ENCODE assay signal across 7 mouse cellular contexts in the genomic region with DNA sequence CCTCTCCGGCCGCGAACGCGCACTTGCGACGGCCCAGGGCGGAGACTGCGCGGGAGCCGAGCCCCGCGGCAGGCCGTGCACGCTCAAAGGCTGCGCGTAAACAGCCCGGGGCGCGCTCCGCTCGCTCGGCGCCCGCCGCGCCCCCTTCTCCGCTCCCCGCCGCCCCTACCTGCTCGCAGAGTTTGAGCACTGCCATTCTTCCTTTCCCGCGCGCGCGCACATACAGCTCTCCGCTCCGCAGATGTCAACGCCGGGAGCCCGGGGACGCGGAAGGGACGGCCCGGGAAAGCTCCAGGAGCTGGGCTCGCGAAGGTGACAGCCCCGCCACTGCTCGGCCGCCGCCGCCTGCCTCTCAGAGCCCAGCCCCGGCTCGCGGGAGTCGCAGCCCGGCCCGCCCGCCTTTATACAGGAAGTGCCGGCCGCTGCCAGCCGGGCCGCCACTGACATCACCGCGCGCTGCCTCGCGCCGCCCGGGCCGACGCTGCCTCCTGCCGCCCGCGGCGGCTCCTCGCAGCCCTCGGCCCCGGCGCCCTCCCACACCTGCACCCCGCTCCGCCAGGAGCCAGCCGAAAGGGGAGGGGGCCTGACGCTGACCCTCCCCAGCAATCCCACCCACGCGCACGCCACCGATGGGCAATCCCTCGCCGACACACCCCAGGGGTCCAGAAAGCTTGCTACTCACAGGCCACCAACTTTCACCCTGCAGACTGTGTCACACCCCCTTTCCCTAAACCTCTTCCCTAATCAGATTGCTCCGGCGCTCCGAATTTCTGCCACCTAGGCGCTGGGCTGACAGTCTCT. TPM values are rescaled to one million over a fixed set of nuclear protein-coding genes. Genes with fewer than 3 reads are reported as not detected.
A peak's percentile ranks its signal among the peaks of the same experiment; 100 is the strongest.
DNase-seq lines count a peak whose midpoint lies in the region; ATAC-seq lines count a peak whose summit lies in the region.

TSS of gene Ankrd44 (minus strand) at position 417 of the 801 bp plus-strand sequence.

- peak within 1 kb of the TSS; percentile 92 for H3K27ac ChIP-seq in embryonic facial prominence, embryonic 12.5 days
- peak within 1 kb of the TSS; percentile 94 for H3K27ac ChIP-seq in limb, embryonic 12.5 days
- H3K27ac ChIP-seq in midbrain, embryonic 13.5 days = peak within 1 kb of the TSS; percentile 95

- H3K4me1 ChIP-seq in embryonic facial prominence, embryonic 12.5 days = peaks cover 27% of the 10 kb centered on the region
- H3K4me1 ChIP-seq in limb, embryonic 12.5 days (replicated peaks) = peaks cover 40% of the 10 kb centered on the region
- H3K4me1 ChIP-seq in midbrain, embryonic 13.5 days (replicated peaks) = peaks cover 40% of the 10 kb centered on the region

- H3K4me3 ChIP-seq in embryonic facial prominence, embryonic 12.5 days = peak within 1 kb of the TSS; percentile 81
- H3K4me3 ChIP-seq in limb, embryonic 12.5 days (replicated peaks) = peak within 1 kb of the TSS; percentile 81
- peak within 1 kb of the TSS; percentile 82 for H3K4me3 ChIP-seq in midbrain, embryonic 13.5 days (replicated peaks)

- DNase-seq in adrenal gland, postnatal 14 days = peak; percentile 92
- DNase-seq in heart, adult 11 months = peak; percentile 99
- DNase-seq in kidney, adult 11 months = peak; percentile 77
- peak; percentile 65 for DNase-seq in skeletal muscle tissue, adult 2 months (ENCODE audit: low read depth, low spot score)

- H3K9ac ChIP-seq in embryonic facial prominence, embryonic 12.5 days = peak within 1 kb of the TSS; percentile 90
- H3K9ac ChIP-seq in limb, embryonic 12.5 days (replicated peaks) = peak within 1 kb of the TSS; percentile 89
- H3K9ac ChIP-seq in midbrain, embryonic 13.5 days (replicated peaks) = peak within 1 kb of the TSS; percentile 85

- H3K27me3 ChIP-seq in embryonic facial prominence, embryonic 12.5 days = no peaks in the 10 kb centered on the region
- peaks cover 5% of the 10 kb centered on the region; the same call in 1 of the 2 replicates for H3K27me3 ChIP-seq in limb, embryonic 12.5 days
- H3K27me3 ChIP-seq in midbrain, embryonic 13.5 days = 0 out of 2 replicates have a peak, but pooled peaks cover 7% of the 10 kb centered on the region

- no peaks in the 10 kb centered on the region for H3K9me3 ChIP-seq in embryonic facial prominence, embryonic 12.5 days
- H3K9me3 ChIP-seq in limb, embryonic 12.5 days = no peaks in the 10 kb centered on the region
- no peaks in the 10 kb centered on the region for H3K9me3 ChIP-seq in midbrain, embryonic 13.5 days

- WGBS in embryonic facial prominence, embryonic 12.5 days = under 1% methylated on average over 69 of the region's 94 CpGs
- WGBS in limb, embryonic 12.5 days = under 1% methylated on average over 94 of the region's 94 CpGs
- under 1% methylated on average over 85 of the region's 94 CpGs for WGBS in midbrain, embryonic 13.5 days

- H3K36me3 ChIP-seq in embryonic facial prominence, embryonic 12.5 days = no peaks in the 10 kb centered on the region
- H3K36me3 ChIP-seq in limb, embryonic 12.5 days = no peaks in the 10 kb centered on the region
- H3K36me3 ChIP-seq in midbrain, embryonic 13.5 days = no peaks in the 10 kb centered on the region

- H3K4me2 ChIP-seq in embryonic facial prominence, embryonic 12.5 days (replicated peaks) = peak within 1 kb of the TSS; percentile 83
- peak within 1 kb of the TSS; percentile 84 for H3K4me2 ChIP-seq in limb, embryonic 12.5 days
- peak within 1 kb of the TSS; percentile 76 for H3K4me2 ChIP-seq in midbrain, embryonic 13.5 days (replicated peaks)

- peak; percentile 91 for ATAC-seq in embryonic facial prominence, embryonic 12.5 days (ENCODE audit: insufficient number of reproducible peaks, insufficient read depth, low FRiP score, low TSS enrichment)
- peak; percentile 84 for ATAC-seq in limb, embryonic 12.5 days (ENCODE audit: insufficient number of reproducible peaks, insufficient read depth, low FRiP score, low TSS enrichment, low read depth)
- peak; percentile 97 for ATAC-seq in midbrain, embryonic 13.5 days

RNA-seq across cellular contexts. Expression of gene Ankrd44, which starts in this region (rescaled TPM):
- 20.5 and 36.5 TPM in 2 replicates for total RNA-seq in adrenal gland, postnatal 14 days (2021)
- 27.0 and 30.8 TPM in 2 replicates for polyA plus RNA-seq in embryonic facial prominence, embryonic 12.5 days (2016; fragmentation: Nextera tagmentation; extraction: Ambion mirVana)
- polyA plus RNA-seq in limb, embryonic 12.5 days (2016; fragmentation: Nextera tagmentation; extraction: Ambion mirVana) = 21.6 and 22.2 TPM in 2 replicates
- polyA plus RNA-seq in midbrain, embryonic 13.5 days (2015; fragmentation: Nextera tagmentation; extraction: Ambion mirVana) = 19.7 and 22.2 TPM in 2 replicates

Comparison
In these comparisons a context has a peak if more than half of its experiments do, and no peak if none do; other contexts are left out.
1. Peak in every context shown above with its lines: DNase-seq, ATAC-seq, H3K4me3 ChIP-seq and H3K27ac ChIP-seq.